Mouse (Mus musculus): ENCODE measurements around the gene Sprr2b. TPM values are rescaled to one million over a fixed set of nuclear protein-coding genes. Genes with fewer than 3 reads are reported as not detected.
"Not testable (repeated sequence)": the region's sequence is repeated elsewhere in the genome, so short reads cannot be mapped to it uniquely, and the experiment has no call there.

The Sprr2b gene
- polyA plus RNA-seq (2015; fragmentation: Nextera tagmentation; extraction: Ambion mirVana), result not detected in 2 replicates

- Histone ChIP-seq H3K9me3 (no peaks in the 10 kb centered on the region), H3K36me3 (no peaks in the 10 kb centered on the region), H3K9ac (no peak within 1 kb of the TSS), H3K4me2 (no peak within 1 kb of the TSS), H3K27me3 (replicated peaks) (no peaks in the 10 kb centered on the region), H3K27ac (replicated peaks) (no peak within 1 kb of the TSS), H3K4me3 (no peak within 1 kb of the TSS), H3K4me1 (no peaks in the 10 kb centered on the region)
- 72% methylated on average over 2 of the region's 2 CpGs for WGBS
- no peak for ATAC-seq (ENCODE audit: extremely low read depth, insufficient number of reproducible peaks, low FRiP score, low TSS enrichment)
Measured at GRCm38 (mm10) chr3:92316320-92316719, at the start of gene Sprr2b. Gene Sprr2b, plus strand, starts transcription at chr3:92316620.

- H3K36me3 ChIP-seq; H3K9ac ChIP-seq; H3K4me2 ChIP-seq; H3K27ac ChIP-seq (replicated peaks); ATAC-seq (ENCODE audit: extremely low read depth, insufficient number of reproducible peaks, low FRiP score, low TSS enrichment); H3K9me3 ChIP-seq; H3K27me3 ChIP-seq (replicated peaks); H3K4me1 ChIP-seq; H3K4me3 ChIP-seq: not testable (repeated sequence)
- WGBS, result no CpG with 5 or more reads among the region's 4 CpGs
Measured at GRCm38 (mm10) chr3:92271414-92271985, 44.9 kb upstream of the Sprr2b start.

GRCm38 (mm10) chr3:92273504-92273903 is 42.9 kb upstream of the Sprr2b start:
- H3K4me3 ChIP-seq; H3K36me3 ChIP-seq; H3K27me3 ChIP-seq (replicated peaks); ATAC-seq (ENCODE audit: extremely low read depth, insufficient number of reproducible peaks, low FRiP score, low TSS enrichment); H3K27ac ChIP-seq (replicated peaks); H3K4me2 ChIP-seq; H3K4me1 ChIP-seq; H3K9me3 ChIP-seq; H3K9ac ChIP-seq: not testable (repeated sequence)

- not testable (repeated sequence) for ATAC-seq (ENCODE audit: extremely low read depth, insufficient number of reproducible peaks, low FRiP score, low TSS enrichment); H3K36me3 ChIP-seq; H3K4me2 ChIP-seq; H3K4me3 ChIP-seq; H3K27ac ChIP-seq (replicated peaks); H3K9ac ChIP-seq; H3K27me3 ChIP-seq (replicated peaks); H3K4me1 ChIP-seq; H3K9me3 ChIP-seq
- no CpG with 5 or more reads among the region's 1 CpGs for WGBS
Measured at GRCm38 (mm10) chr3:92274018-92274417, 42.4 kb upstream of the Sprr2b start.

GRCm38 (mm10) chr3:92279663-92280062 is 36.8 kb upstream of the Sprr2b start:
- H3K27me3 ChIP-seq (replicated peaks); H3K4me3 ChIP-seq; H3K9me3 ChIP-seq; ATAC-seq (ENCODE audit: extremely low read depth, insufficient number of reproducible peaks, low FRiP score, low TSS enrichment); H3K9ac ChIP-seq; H3K4me2 ChIP-seq; H3K4me1 ChIP-seq; H3K36me3 ChIP-seq; H3K27ac ChIP-seq (replicated peaks): not testable (repeated sequence)

GRCm38 (mm10) chr3:92280963-92281606 is 35.3 kb upstream of the Sprr2b start:
- not testable (repeated sequence) for ATAC-seq (ENCODE audit: extremely low read depth, insufficient number of reproducible peaks, low FRiP score, low TSS enrichment); H3K4me3 ChIP-seq; H3K4me1 ChIP-seq; H3K27ac ChIP-seq (replicated peaks); H3K36me3 ChIP-seq; H3K4me2 ChIP-seq; H3K9ac ChIP-seq; H3K9me3 ChIP-seq; H3K27me3 ChIP-seq (replicated peaks)
- WGBS, result 21% methylated on average over 5 of the region's 12 CpGs

GRCm38 (mm10) chr3:92285101-92285500 is 31.3 kb upstream of the Sprr2b start, which contains the start of gene Sprr2a3:
Gene Sprr2a3, plus strand, starts transcription at chr3:92285417.
- not testable (repeated sequence) for H3K27me3 ChIP-seq (replicated peaks); ATAC-seq (ENCODE audit: extremely low read depth, insufficient number of reproducible peaks, low FRiP score, low TSS enrichment); H3K4me2 ChIP-seq; H3K9me3 ChIP-seq; H3K4me1 ChIP-seq; H3K27ac ChIP-seq (replicated peaks); H3K36me3 ChIP-seq; H3K9ac ChIP-seq; H3K4me3 ChIP-seq
- WGBS, result 90% methylated on average over 1 of the region's 1 CpGs

- H3K27ac ChIP-seq (replicated peaks); ATAC-seq (ENCODE audit: extremely low read depth, insufficient number of reproducible peaks, low FRiP score, low TSS enrichment); H3K36me3 ChIP-seq; H3K4me1 ChIP-seq; H3K9ac ChIP-seq; H3K9me3 ChIP-seq; H3K27me3 ChIP-seq (replicated peaks); H3K4me2 ChIP-seq; H3K4me3 ChIP-seq: not testable (repeated sequence)
- WGBS, result 65% methylated on average over 3 of the region's 6 CpGs
Measured at GRCm38 (mm10) chr3:92288489-92288888, 27.9 kb upstream of the Sprr2b start.

- Histone ChIP-seq H3K27ac (replicated peaks) (no peak overlapping the region), H3K9me3 (no peaks in the 10 kb centered on the region), H3K4me3 (no peak overlapping the region), H3K4me1 (no peaks in the 10 kb centered on the region), H3K9ac (no peak overlapping the region), H3K27me3 (replicated peaks) (no peaks in the 10 kb centered on the region), H3K4me2 (no peak overlapping the region), H3K36me3 (no peaks in the 10 kb centered on the region)
- ATAC-seq (ENCODE audit: extremely low read depth, insufficient number of reproducible peaks, low FRiP score, low TSS enrichment), result no peak
- WGBS, result 64% methylated on average over 1 of the region's 1 CpGs
Measured at GRCm38 (mm10) chr3:92307406-92307805, 9.0 kb upstream of the Sprr2b start.

GRCm38 (mm10) chr3:92317384-92317783 is 964 bp downstream of the Sprr2b start:
- Histone ChIP-seq H3K27ac (replicated peaks) (no peak overlapping the region), H3K4me3 (no peak overlapping the region), H3K27me3 (replicated peaks) (no peaks in the 10 kb centered on the region), H3K36me3 (no peaks in the 10 kb centered on the region), H3K4me2 (no peak overlapping the region), H3K9me3 (no peaks in the 10 kb centered on the region), H3K9ac (no peak overlapping the region), H3K4me1 (no peaks in the 10 kb centered on the region)
- WGBS, result 76% methylated on average over 2 of the region's 2 CpGs
- ATAC-seq (ENCODE audit: extremely low read depth, insufficient number of reproducible peaks, low FRiP score, low TSS enrichment), result no peak

GRCm38 (mm10) chr3:92336278-92336677 is 19.9 kb downstream of the Sprr2b start:
- 76% methylated on average over 1 of the region's 1 CpGs for WGBS
- no peaks in the 10 kb centered on the region for H3K36me3 ChIP-seq
- ATAC-seq (ENCODE audit: extremely low read depth, insufficient number of reproducible peaks, low FRiP score, low TSS enrichment), result no peak

GRCm38 (mm10) chr3:92338840-92339239 is 22.4 kb downstream of the Sprr2b start, which contains the start of gene Sprr2d:
Gene Sprr2d, plus strand, starts transcription at chr3:92339140.
- whole genome bisulfite sequencing, result 83% methylated on average over 5 of the region's 5 CpGs

More at GRCm38 (mm10) chr3:92336278-92336677, 19.9 kb downstream of the Sprr2b start:
- Histone ChIP-seq H3K4me1 (no peaks in the 10 kb centered on the region), H3K4me2 (no peak overlapping the region), H3K4me3 (no peak overlapping the region), H3K27me3 (replicated peaks) (no peaks in the 10 kb centered on the region), H3K9ac (no peak overlapping the region), H3K9me3 (no peaks in the 10 kb centered on the region), H3K27ac (replicated peaks) (no peak overlapping the region)

More at GRCm38 (mm10) chr3:92338840-92339239, 22.4 kb downstream of the Sprr2b start, which contains the start of gene Sprr2d:
- no peaks in the 10 kb centered on the region for H3K27me3 ChIP-seq (replicated peaks)
- no peak within 1 kb of the TSS for H3K9ac ChIP-seq
- H3K9me3 ChIP-seq, result no peaks in the 10 kb centered on the region
- H3K4me3 ChIP-seq, result no peak within 1 kb of the TSS
- H3K27ac ChIP-seq (replicated peaks), result no peak within 1 kb of the TSS
- H3K4me2 ChIP-seq, result no peak within 1 kb of the TSS
- ATAC-seq (ENCODE audit: extremely low read depth, insufficient number of reproducible peaks, low FRiP score, low TSS enrichment), result no peak
- no peaks in the 10 kb centered on the region for H3K36me3 ChIP-seq
- no peaks in the 10 kb centered on the region for H3K4me1 ChIP-seq
